Mouse (Mus musculus) Patski (cell line): ENCODE measurements at regions not wholly inside any gene's neighbourhood (a gene's known extent, or its start where the extent isn't known, plus 50 kb on each side); places are given as distances from the start of the nearest gene placed in this dataset.
A peak's percentile ranks its signal among the peaks of the same experiment; 100 is the strongest.

Source experiments
- ATAC-seq: fragments of 100-300 bp; one replicate; pipeline ENCODE4 v1.8.0; 2021
- CTCF ChIA-PET: fragments of 350-600 bp; sonication (Branson Sonifier 250); formaldehyde crosslinking; loops from one replicate; lab custom pipeline; 2022; ENCODE audit warnings: inconsistent platforms; lab: Charles Lee
- POLR2A ChIA-PET: fragments of 350-600 bp; sonication (Branson Sonifier 250); formaldehyde crosslinking; loops from one replicate; lab custom pipeline; 2022; ENCODE audit warnings: antibody characterized with exemption, inconsistent platforms; lab: Charles Lee
- DNase-seq: peaks from one replicate; pipeline ENCODE4 v3.0.0-alpha.2; 2011; ENCODE audit warnings: low read depth, low spot score
- H3K27me3 ChIP-seq: fragments of 371-371 bp; one replicate; pipeline ENCODE4 v1.5.1; 2021
- CTCF ChIP-seq: fragments of 100-300 bp; IDR thresholded peaks from one replicate; pipeline ENCODE4 v1.5.1; 2021
- in situ Hi-C: fragments of 300-500 bp; cut with MboI; formaldehyde crosslinking; loops from 3 replicates; pipeline ENCODE4 v1.11.1; 2018; ENCODE audit warnings: low pct_unique_long_range_greater_than_20kb, mixed read lengths

DNA sequence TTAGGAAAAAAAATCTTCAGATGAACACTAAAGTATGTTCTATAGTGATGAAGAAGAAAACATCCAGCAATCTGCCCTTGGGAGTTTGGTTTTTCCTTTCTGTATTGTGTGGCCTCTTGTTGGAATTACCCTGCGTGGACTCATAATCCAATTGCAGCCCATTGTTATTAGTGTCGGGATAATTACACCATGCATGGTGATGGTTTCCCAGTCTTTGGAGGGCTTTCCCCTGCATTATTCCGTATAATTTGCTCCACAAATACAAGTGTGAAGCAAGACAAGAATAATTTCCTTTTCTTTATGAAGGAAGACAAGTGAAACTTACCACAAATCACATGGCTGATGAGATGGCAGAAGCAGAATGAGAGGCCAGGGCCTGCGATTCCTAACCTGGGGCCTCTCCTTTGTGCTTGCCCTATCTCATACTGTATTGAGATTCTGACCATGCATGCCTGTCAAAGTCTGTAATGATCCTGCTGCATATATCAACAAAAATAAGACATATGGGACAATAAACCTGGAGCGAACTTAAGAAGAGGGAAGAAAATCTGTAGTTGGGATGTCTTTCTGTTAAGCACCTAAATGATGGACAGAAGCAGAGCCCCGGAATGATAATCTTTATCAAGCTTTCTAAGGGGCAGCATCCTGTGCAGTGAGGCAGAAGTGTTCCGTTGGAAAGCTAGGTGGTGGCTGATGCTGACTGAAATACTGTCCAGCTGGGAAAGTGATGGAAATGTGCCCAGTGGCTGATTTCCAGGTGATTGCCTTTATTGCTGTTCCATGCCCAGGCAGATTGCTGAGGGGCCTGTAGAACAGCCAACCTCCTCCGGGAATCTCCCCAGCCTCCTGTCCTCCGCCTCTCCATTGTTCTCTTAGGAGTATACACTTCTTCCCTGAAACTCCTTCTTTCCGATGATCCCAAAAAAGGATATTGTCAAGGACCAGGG lies 130.8 kb upstream of the 4933402D24Rik start:
- TF ChIP-seq CTCF, result no peak
- ATAC-seq, result no peak
- POLR2A ChIA-PET, result interaction anchor here (0.7 kb wide), 1 partner anchor 18 kb away, joined by 4 read pairs; no protein-coding TSS in a partner anchor
- CTCF ChIA-PET, result interaction anchor here (2.0 kb wide), 1 partner anchor 11 kb away, joined by 4 read pairs; no protein-coding TSS in a partner anchor
- no peak for DNase-seq
- in situ Hi-C loops, result no loop called here
- H3K27me3 ChIP-seq, result peaks cover 4% of the 10 kb centered on the region

DNA sequence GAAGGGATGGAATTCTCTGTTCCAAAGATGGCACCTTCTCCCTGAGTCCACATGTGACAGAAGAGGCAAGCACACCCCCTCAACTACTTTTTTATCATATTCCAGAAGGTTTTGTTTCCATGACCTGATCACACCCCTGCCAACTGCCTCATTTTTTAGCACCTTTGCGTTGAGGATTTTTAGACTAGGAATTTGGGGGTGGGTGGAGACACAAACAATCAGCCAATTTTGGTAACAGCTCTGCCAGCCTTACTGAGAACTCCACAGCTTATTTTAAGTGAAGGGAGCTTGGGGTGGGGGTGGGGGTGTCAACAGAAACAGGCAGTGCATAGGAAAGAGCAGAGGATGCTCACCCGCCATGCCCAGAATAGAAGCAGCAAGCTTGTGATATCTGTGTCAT lies 129.7 kb upstream of the 4933402D24Rik start:
- DNase-seq, result no peak
- ATAC-seq, result no peak
- no peak for TF ChIP-seq CTCF
- no peaks in the 10 kb centered on the region for H3K27me3 ChIP-seq
- ChIA-PET CTCF (interaction anchor here (2.0 kb wide), 1 partner anchor 12 kb away, joined by 4 read pairs; no protein-coding TSS in a partner anchor), POLR2A (no interaction called here)
- in situ Hi-C loops, result no loop called here

DNA sequence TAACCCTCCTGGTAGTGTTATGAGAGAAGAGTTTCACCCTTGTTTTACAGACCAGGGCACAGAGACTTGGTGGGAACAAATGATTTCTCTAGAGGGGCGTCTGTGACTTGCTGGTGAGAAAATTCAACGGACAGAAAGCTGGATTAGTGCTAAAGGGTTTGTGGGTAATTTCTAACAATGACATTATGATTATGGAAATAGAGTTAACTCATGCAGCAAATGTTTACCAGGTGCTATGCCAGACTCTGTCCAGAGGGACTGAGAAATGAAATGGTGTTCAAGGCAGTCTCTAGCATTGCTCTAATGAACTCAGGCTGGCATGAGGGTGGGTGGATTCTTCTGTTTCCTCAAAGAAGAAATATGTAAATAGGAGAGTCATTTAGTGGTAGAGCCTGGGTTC lies 128.5 kb upstream of the 4933402D24Rik start:
- ATAC-seq, result no peak
- TF ChIP-seq CTCF, result no peak
- in situ Hi-C loops, result no loop called here
- peaks cover 3% of the 10 kb centered on the region for H3K27me3 ChIP-seq
- DNase-seq, result no peak
- ChIA-PET POLR2A (no interaction called here), CTCF (interaction anchor here (0.6 kb wide), 1 partner anchor 75 kb away, joined by 4 read pairs; no protein-coding TSS in a partner anchor)

DNA sequence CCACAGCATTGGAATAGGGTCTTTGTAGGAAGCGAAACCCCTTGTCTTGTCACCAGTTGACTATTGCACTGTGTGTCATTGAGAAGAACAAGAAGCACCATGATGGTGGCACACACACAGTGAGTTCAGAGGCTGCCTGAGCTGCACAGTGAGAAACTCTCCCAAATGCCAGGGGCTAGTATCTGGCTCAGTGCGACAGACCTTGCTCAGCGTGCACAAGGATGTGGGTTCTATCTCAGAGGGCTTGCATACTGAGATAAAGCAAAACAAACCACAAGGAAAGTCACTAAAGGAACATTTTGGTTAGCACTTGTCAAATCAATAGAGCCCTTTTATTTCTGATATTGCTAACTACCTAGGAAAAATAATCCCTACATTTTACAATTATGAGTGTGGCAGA lies 110.5 kb upstream of the 4933402D24Rik start:
- in situ Hi-C loops, result no loop called here
- POLR2A ChIA-PET, result no interaction called here
- CTCF ChIA-PET, result interaction anchor here (1.3 to 1.7 kb wide), 2 partner anchors 9 to 16 kb away, joined by 3 to 4 read pairs; no protein-coding TSS in a partner anchor
- DNase-seq (no peak), ATAC-seq (no peak)
- TF ChIP-seq CTCF, result no peak
- peaks cover 5% of the 10 kb centered on the region for H3K27me3 ChIP-seq

DNA sequence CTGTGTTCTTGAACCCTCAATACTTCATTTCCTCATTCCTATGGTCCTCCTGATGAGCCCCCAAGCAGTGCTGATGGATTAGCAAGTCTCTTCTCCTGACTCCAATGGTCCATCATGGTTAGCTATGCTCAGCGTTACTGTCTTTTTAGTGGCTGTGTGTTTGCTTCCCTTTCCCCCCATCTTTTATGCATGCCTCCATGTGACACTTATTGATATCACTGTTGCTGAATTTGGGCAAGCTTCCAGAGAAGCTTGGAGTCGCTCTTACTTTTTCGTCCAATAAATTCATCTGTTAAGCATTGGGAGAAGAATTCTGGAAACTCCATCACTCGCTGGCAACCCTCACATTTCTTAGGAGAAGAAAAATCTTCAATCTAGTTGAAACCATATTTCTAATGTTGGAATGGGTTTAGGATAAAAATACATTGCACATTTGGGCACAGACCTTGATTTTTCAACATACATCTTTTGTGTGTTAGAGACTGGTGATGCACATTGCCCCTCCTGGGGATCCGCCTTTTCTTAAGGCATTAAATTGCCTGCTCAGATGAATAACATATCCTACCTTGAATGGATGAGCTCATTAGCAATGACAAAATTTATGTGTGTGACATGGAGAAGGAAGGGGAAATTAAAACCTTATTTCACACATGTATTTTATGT lies 107.7 kb upstream of the 4933402D24Rik start:
- DNase-seq (no peak), ATAC-seq (no peak)
- in situ Hi-C loops, result no loop called here
- peaks cover 17% of the 10 kb centered on the region for H3K27me3 ChIP-seq
- ChIA-PET CTCF (interaction anchor here (1.2 kb wide), 1 partner anchor 11 kb away, joined by 3 read pairs; no protein-coding TSS in a partner anchor), POLR2A (no interaction called here)
- TF ChIP-seq CTCF, result no peak

DNA sequence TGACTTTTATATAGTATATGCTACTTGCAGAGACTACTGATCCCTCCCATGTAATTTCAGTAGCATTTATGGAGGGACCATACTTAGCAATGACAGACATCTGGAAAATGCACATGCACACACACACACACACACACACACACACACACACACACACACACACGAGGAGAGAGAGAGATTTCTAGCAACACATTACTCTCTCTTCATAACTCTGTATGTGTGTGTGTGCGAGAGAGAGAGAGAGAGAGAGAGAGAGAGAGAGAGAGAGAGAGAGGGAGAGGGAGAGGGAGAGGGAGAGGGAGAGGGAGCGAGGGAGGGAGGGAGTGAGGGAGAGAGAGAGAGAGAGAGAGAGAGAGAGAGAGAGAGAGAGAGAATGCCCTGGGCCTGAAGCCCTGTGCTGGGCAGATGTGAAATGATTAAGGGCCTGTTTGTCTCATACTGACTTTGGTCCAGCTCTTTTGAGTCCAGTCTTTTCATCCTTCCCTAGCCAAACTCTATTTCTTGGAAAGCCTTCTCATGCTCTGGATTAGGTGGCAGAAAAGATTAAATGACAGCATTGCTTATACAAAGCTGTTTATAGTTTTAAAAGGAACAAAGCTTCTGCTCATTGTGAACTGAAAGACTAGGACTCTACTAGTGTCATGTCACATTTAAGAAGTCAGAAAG lies 106.4 kb upstream of the 4933402D24Rik start:
- in situ Hi-C loops, result no loop called here
- DNase-seq (no peak), ATAC-seq (no peak)
- H3K27me3 ChIP-seq, result peaks cover 17% of the 10 kb centered on the region
- ChIA-PET POLR2A (no interaction called here), CTCF (interaction anchor here (1.2 kb wide), 1 partner anchor 9 kb away, joined by 3 read pairs; no protein-coding TSS in a partner anchor)
- TF ChIP-seq CTCF, result no peak

DNA sequence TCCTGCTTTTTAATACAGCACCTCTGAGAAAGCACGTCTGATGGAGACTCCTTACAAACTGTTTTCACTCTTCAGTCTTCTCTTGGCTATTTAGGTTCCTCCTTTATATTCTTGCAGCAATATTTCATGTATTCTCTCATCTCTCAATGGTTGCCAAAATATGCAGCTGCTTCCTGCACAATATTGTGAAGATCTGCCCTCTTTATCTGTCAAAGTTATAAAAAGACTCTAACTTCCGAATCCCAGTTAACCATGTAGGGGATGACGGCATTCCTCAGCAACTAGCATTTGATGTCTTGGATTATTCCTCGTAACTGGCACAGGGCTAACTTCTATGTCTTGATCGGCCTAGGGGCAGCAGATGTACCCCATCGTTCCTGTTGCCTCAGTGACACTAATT lies 102.8 kb upstream of the 4933402D24Rik start:
- DNase-seq (no peak), ATAC-seq (no peak)
- TF ChIP-seq CTCF, result no peak
- in situ Hi-C loops, result no loop called here
- ChIA-PET POLR2A (no interaction called here), CTCF (no interaction called here)
- H3K27me3 ChIP-seq, result peaks cover 17% of the 10 kb centered on the region

DNA sequence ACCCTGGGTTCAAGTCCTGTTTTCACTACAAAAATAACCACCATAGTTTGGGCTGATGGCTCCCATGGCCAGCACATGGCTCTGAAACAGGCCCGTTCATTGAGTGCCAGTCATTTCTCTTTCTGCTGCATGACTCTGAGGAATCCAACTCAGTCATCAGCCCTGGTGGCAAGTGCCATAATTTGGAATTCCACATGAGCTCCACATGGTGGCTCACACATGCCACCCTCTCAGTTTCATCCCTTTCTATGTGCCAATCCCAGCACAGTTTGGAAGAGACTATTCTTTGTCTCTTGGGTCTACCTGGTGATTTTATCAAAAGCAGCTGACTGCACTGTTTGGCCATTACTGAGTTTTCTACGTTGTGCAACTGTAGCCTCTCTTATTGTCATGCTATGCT lies 100.3 kb upstream of the 4933402D24Rik start:
- DNase-seq, result no peak
- peaks cover 9% of the 10 kb centered on the region for H3K27me3 ChIP-seq
- POLR2A ChIA-PET, result no interaction called here
- TF ChIP-seq CTCF, result peak; percentile 22
- CTCF ChIA-PET, result no interaction called here
- in situ Hi-C loops, result no loop called here
- ATAC-seq, result no peak

DNA sequence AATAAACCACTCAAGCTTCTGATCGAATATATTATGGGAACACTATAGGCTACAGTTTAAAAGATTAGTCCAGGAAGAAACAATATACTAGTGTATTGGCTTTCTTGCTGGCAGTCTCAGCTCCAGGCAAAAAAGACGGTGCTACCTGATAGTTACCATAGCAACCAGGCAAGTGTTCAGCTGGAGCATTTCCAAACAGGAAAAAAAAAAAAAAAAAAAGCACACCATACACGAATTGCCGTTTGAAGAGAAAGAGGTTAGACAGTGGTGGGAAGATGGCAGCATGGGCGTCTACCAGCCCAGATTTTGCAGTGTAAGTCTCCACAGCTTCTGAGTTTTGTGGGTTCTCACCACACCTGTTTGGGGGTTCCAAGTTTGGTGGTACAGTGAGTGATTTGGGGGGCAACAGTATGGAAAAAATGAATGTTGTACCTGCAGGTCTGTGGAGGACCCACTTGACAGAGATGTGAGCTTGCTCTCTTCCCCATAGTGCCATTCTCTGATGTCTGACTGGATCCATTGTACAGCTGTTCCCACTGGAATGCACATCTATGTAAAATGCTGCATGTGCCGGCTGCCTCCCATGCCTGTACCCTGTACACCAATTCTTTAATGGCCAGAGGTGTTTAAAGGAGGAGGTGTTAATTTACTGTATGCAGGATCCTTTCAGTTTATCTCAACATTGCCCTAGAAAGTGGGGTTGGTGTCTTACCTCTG lies 89.0 kb upstream of the 4933402D24Rik start:
- peaks cover under 1% of the 10 kb centered on the region for H3K27me3 ChIP-seq
- in situ Hi-C loops, result no loop called here
- DNase-seq (no peak), ATAC-seq (no peak)
- POLR2A ChIA-PET, result no interaction called here
- TF ChIP-seq CTCF, result no peak
- CTCF ChIA-PET, result interaction anchor here (1.5 kb wide), 1 partner anchor 11 kb away, joined by 3 read pairs; no protein-coding TSS in a partner anchor
